Mouse (Mus musculus) kidney, postnatal 4 days (tissue): Measurements from ENCODE around the gene Zfp219.
"Not testable (repeated sequence)": the region's sequence is repeated elsewhere in the genome, so short reads cannot be mapped to it uniquely, and the experiment has no call there.

Experiments
- DNase-seq, 2 experiments: peaks; one replicate each; pipeline ENCODE4 v3.0.0; 2021; ENCODE audit warnings: mixed read lengths in 2 of 2

The Zfp219 gene

GRCm38 (mm10) chr14:52020486-52021137 lies at the start of gene Zfp219:
Gene Zfp219, minus strand, starts transcription at chr14:52020733.
- DNase-seq, result peak; percentile 80 to 89

DNA sequence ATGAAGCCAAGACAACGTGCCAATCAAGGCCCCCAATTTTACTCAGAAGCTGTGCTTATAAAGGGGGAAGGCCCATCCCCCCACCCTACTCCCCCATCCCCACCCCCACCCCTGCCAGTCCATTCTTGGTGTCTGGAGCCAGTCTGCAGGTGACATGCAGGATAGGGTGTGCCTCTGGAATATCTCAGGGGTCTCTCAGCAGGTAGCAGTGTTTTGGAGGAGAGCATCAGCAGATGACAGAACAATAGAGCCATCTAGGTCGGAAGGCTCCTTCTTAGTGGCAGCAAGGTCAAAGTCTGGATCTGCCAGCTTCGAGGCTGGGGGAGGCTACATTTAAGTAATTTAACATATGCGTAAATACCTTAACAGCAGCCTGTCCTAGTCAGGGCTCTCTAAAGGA lies 45.6 kb upstream of the Zfp219 start:
- DNase-seq, result no peak

DNA sequence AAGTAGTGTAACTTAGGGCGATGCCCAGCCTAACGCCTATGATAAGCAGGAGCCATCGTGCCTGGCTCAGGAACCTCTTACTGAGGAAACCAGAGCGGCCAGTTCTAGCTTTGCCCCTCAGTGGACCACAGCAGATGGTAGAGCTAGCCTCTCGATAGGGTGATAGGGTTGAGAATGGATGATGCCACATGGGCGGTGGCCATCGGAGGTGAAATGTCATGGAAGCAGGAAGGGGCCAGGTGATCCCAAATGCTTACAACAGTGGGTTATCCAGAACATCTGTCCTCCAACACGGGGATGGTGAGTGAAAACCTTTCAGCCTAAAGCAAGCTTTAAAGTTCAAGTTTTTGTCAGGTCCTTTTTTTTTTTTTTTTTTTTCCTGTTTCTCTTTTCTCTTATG lies 41.3 kb upstream of the Zfp219 start:
- no peak for DNase-seq

GRCm38 (mm10) chr14:52060800-52061199 lies 40.3 kb upstream of the Zfp219 start:
- no peak for DNase-seq

- DNase-seq, result no peak
Observed at GRCm38 (mm10) chr14:52059982-52060381, 39.4 kb upstream of the Zfp219 start.

DNA sequence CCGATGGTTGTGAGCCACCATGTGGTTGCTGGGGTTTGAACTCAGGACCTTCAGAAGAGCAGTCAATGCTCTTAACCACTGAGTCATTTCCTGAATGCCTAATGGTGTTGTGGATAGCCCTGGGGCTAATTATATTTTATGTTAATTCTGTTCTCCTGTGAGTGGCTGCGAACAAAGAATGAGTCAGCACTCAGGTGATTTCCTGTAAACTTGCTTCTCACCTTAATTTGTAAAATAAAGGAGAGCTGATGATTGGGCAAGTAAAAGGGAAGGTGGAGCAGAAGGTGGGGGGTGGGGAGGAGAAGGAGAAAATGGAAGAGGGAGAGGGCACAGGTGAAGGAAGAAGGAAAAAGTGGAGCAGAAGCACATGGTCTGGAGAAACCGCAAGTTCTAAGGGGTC lies 32.2 kb upstream of the Zfp219 start:
- DNase-seq, result not testable (repeated sequence)

GRCm38 (mm10) chr14:52045966-52046565 lies 25.5 kb upstream of the Zfp219 start:
- DNase-seq, result no peak

DNA sequence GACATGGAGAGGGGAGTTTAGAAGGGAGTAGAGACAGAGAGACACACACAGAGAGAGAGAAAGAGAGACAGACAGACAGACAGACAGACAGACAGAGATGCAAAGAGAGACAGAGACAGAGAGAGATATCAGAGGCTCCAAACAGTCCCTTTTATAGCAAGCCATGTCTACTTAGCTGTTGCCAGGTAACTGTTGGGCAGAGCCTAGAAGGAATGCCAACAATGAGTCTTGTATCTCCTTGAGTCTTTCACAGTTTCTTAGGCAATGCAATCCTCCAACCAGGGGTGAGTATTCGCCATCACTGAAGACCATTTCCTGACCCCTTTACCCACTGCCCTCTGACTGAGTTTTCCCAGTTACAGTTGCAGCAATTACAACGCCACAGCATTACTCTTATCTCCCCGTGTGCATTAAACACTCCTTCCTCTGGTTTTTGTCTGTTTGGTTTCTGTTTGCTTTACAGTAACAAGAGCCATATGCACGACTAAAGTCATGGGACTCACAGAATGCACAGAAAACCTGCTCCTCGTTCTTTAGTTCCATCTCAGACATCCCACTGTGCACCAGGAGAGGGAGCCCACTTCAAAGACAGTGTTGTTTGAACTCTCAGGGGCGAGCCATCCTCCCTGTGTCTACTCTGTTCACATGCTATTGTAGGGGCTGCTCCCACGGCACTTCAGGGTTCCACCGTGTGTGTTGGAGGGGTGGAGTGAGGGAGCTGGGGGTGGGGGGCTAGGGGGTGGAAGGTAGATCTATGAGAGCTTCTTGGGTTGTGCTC lies 24.6 kb upstream of the Zfp219 start:
- DNase-seq, result peak; percentile 63 to 66

- no peak for DNase-seq
Observed at GRCm38 (mm10) chr14:52043446-52043845, 22.9 kb upstream of the Zfp219 start.

DNA sequence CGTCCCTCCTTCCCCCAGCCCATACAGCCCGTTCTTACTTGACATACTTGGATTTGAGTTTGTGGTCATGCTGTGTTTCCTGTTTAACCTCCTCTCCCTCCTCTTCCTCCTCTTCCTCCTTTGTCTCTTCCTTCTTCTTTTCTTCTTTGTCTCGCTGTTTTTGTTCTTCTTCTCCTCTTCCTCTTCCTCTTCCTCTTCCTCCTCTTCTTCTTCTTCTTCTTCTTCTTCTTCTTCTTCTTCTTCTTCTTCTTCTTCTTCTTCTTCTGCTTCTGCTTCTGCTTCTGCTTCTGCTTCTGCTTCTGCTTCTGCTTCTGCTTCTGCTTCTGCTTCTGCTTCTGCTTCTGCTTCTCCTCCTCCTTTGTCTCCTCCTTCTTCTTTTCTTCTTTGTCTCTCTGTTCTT lies 21.8 kb upstream of the Zfp219 start, which contains the start of gene Olfr221:
Gene Olfr221 (minus strand): TSS at position 101 of the 400 bp plus-strand sequence.
- not testable (repeated sequence) for DNase-seq

DNA sequence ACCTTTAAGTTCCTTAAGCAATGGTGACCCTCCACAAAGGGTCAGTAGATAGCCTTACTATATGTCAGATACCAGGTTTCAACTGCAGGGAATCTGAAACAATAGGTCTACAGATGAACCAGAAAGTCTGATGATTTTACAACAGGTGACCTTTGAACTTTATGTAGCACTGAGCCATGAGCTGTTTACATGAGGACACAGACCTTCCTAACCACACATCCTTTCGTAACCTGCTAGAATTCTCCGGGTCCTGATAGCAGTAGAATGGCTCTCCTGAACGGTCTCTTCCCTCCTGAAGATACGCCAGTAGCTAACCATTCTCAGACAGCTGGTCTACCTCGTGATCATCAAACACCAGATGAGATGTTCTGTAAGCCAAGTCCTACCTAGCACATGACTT lies 18.8 kb upstream of the Zfp219 start:
- DNase-seq, result no peak

GRCm38 (mm10) chr14:52035926-52036325 lies 15.4 kb upstream of the Zfp219 start:
- no peak for DNase-seq

- DNase-seq, result no peak
Observed at GRCm38 (mm10) chr14:52026342-52026741, 5.8 kb upstream of the Zfp219 start.

GRCm38 (mm10) chr14:52024133-52024532 lies 3.6 kb upstream of the Zfp219 start:
- no peak for DNase-seq

GRCm38 (mm10) chr14:52022709-52023459 lies 2.4 kb upstream of the Zfp219 start:
- peak; percentile 96 to 97 for DNase-seq

DNA sequence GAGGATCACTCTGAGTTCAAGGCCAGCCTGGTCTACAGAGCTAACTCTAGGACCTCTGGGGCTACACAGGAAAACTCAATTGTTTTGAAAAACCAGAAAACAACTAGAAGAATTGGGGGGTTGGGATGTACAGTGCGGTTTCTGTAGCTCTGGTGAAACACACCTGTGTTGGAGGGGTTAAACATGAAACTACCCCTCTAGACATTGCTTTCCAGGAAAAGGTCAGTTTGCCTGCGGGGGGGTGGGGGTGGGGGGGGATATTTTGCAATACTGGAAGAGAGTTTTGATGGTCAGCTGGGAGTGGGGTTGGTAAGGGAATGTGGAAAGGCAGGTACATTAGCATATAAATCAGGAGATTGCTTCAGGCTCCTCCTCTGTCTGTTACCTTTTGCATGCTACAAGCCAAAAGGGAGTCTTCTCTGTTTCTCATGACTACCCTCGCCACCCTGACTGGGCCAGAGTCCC lies 1.7 kb upstream of the Zfp219 start:
- no peak for DNase-seq

DNA sequence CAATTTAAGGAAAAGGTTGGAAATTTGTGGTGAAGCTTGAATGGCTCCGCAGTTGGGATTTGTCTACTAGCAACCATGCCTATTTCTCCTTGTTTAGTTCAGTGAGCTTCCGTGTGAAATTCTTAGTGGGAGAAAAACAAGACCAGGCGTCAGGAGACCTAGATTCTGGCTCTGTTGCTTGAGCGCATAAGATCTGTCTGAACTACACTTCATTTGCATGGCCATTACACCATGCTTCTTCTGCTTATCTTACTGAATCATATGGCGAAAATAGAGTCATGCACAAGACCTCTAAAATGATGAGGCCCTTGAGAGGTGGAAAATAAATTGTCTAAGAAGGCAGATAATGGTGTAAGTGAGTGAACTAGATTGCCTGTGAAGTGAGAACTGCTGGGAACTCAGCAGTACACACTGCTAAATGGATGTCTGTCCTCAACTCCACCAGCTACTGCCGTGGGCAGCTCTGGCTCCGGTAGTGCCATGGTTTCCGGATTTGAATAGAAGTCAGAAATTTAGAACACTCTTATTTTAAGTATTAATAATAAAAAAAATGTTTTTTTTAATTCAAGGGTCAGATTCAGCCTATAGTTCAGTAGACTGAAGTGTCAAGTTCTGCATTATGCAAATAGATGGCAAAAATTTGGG lies 1.2 kb upstream of the Zfp219 start:
- no peak for DNase-seq

- DNase-seq, result no peak
Observed at GRCm38 (mm10) chr14:52021138-52021529, 601 bp upstream of the Zfp219 start.

GRCm38 (mm10) chr14:52019590-52020340 lies 768 bp downstream of the Zfp219 start:
- DNase-seq, result peak; percentile 98 to 99

- DNase-seq, result no peak
Observed at GRCm38 (mm10) chr14:52019051-52019589, 1.4 kb downstream of the Zfp219 start.
